Mouse (Mus musculus) heart, adult 2 months (tissue): Measurements from ENCODE around the gene Tagln. TPM values are rescaled to one million over a fixed set of nuclear protein-coding genes. Genes with fewer than 3 reads are reported as not detected.

Experiments
- DNase-seq, 2 experiments: peaks; one replicate each; pipeline ENCODE4 v3.0.0; 2021
- H3K27ac ChIP-seq: fragments of 200-600 bp; 2 replicates; pipeline ENCODE4 v1.8.1; 2022
- H3K27me3 ChIP-seq: fragments of 200-500 bp; 2 replicates; pipeline ENCODE4 v1.6.1; 2012; ENCODE audit warnings: mild to moderate bottlenecking, low read length, inconsistent platforms, mixed read lengths; ENCODE audit not compliant: control insufficient read depth, insufficient read depth
- H3K36me3 ChIP-seq: fragments of 200-500 bp; 2 replicates; pipeline ENCODE4 v1.6.1; 2012; ENCODE audit warnings: low read length, inconsistent platforms; ENCODE audit not compliant: control insufficient read depth, insufficient read depth
- H3K4me1 ChIP-seq: fragments of 200-500 bp; 2 replicates; pipeline ENCODE4 v1.6.1; 2011; ENCODE audit warnings: low read length; ENCODE audit not compliant: control insufficient read depth, insufficient read depth
- H3K4me3 ChIP-seq: fragments of 200-600 bp; 2 replicates; pipeline ENCODE4 v1.8.1; 2022
- H3K79me2 ChIP-seq: fragments of 200-500 bp; replicated peaks from 2 replicates; pipeline ENCODE4 v1.6.1; 2012; ENCODE audit warnings: mild to moderate bottlenecking, inconsistent platforms, low read length, moderate library complexity, mixed read lengths; ENCODE audit not compliant: control insufficient read depth, insufficient read depth
- H3K9ac ChIP-seq: fragments of 200-500 bp; 2 replicates; pipeline ENCODE4 v1.6.1; 2012; ENCODE audit warnings: low read depth, mild to moderate bottlenecking, control low read depth, inconsistent platforms, low read length, mixed read lengths
- CTCF ChIP-seq: fragments of 200-600 bp; IDR thresholded peaks from 2 replicates; pipeline ENCODE4 v1.8.1; 2022; ENCODE audit warnings: antibody characterized with exemption, mild to moderate bottlenecking, moderate library complexity
- EP300 ChIP-seq: fragments of 200-500 bp; IDR thresholded peaks from 2 replicates; pipeline ENCODE4 v1.6.1; 2011; ENCODE audit warnings: low read depth, low read length, control low read depth; ENCODE audit not compliant: insufficient read depth
- POLR2A ChIP-seq: fragments of 200-500 bp; IDR thresholded peaks from 2 replicates; pipeline ENCODE4 v1.6.1; 2011; ENCODE audit warnings: mild to moderate bottlenecking, low read depth, low read length, control low read depth; ENCODE audit not compliant: insufficient read depth
- WGBS: fragments of 180-500 bp; shearing (Covaris S2); methylation state at CpG from one replicate; pipeline ENCODE4 v1.1.7; 2018; 5-methylcytosine and 5-hydroxymethylcytosine counted together
- intact Hi-C: fragments of 180-260 bp; cut with DNase I; formaldehyde crosslinking; loops from one replicate; pipeline ENCODE4 v1.15.1; 2025
- microRNA-seq, 2 experiments: library from miRNA; unstranded; fragments of <30 nt; microRNA quantifications; one replicate each; pipeline ENCODE4 v1.2.0; 2021
- polyA plus RNA-seq: library from polyadenylated mRNA; depleted of rRNA; stranded (reverse); fragments of >200 nt; gene quantifications from 2 replicates; pipeline ENCODE4 v1.2.3, GENCODE M21; 2012; rRNA removed
- total RNA-seq, 2 experiments: library from RNA; stranded (reverse); gene quantifications; 2 replicates each; pipeline ENCODE4 v1.2.3; 2021

Tagln gene
- total and polyA plus RNA-seq, 3 experiments: 84.0 to 116 (median 93.6) TPM

DNA sequence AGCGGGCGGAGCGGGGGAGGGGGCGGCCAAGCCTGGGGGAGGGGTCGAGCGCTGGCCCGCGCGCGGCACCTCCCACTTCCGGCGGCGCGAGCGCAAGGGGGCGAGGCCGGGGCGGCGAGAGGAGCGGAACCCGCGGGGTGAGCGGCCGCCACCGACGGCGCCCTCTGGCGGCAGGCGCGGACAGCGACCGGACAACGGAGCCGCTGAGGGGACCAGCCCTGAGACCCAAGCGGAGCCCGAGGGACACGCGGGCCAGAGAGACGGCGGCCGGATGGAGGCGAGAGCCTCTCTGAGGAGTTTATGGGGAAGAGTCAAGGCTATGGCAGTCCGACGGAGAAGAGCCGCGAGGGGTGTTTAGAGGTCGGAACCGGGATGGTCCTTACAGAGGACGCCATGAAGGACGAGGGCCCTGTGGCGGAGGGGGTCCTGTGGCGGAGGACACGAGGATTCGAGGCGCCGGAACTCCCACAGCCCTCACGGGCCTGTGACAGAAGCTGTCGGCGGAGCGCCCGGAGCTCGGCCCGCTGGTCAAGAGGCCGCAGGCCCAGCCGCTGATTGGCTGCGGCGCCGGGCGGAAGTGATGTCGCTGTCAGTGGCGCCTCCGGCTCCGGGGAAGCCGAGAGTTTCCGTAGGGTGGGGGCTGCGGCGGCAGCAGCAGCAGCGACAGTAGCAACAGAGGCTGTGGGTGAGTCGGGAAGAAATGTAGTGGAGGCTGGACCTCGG lies 29.3 kb downstream of the Tagln start, which contains the start of the genes Pcsk7 and Rnf214:
Gene Pcsk7, plus strand, starts transcription at position 143 of the 723 bp plus-strand sequence.
Gene Rnf214, minus strand, starts transcription at position 557 of the 723 bp plus-strand sequence.
- under 1% methylated on average over 73 of the region's 80 CpGs for WGBS
- peak within 1 kb of the TSS; percentile 83 for H3K4me3 ChIP-seq
- peak within 1 kb of the TSS; percentile 100 for H3K27ac ChIP-seq
- intact Hi-C loops: loop anchor here (1.0 to 5.0 kb wide), 3 partner anchors 49 to 376 kb away; partner anchors contain the start of genes Bud13 and Sidt2
- H3K79me2 ChIP-seq: peaks cover 6% of the 10 kb centered on the region
- peak within 1 kb of the TSS; percentile 95 for H3K9ac ChIP-seq
- peaks cover 3% of the 10 kb centered on the region for H3K4me1 ChIP-seq
- DNase-seq: peak; percentile 94 to 96
- H3K36me3 ChIP-seq: peaks cover 2% of the 10 kb centered on the region
- H3K27me3 ChIP-seq: no peaks in the 10 kb centered on the region
- TF ChIP-seq POLR2A (peak; percentile 86), CTCF (peak; percentile 93), EP300 (0 out of 2 replicates have a peak, but pooled peaks have one; percentile 38)

DNA sequence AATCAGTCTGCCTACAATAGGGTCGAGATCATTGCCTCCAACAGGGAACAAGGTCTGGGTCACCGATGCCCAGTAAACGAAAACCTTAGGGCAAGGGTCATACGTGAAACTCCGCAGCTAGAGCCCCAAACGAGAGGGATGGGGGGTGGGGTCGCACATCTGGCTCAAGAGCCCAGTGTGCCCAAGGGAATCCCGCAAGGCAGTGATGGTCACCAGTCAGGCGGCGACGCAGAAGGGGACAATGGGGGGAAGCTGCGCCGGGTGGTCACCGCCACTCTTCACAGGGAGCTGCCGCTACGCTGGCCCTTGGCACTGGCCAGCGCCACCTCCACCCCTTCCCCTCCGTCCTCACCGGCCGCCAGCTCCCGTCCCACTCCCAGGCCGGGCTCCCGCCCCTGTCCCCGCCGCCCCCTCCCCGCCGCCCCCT lies 30.0 kb downstream of the Tagln start:
- under 1% methylated on average over 23 of the region's 27 CpGs for WGBS
- no peak for TF ChIP-seq CTCF
- no peak for TF ChIP-seq POLR2A
- no peak for TF ChIP-seq EP300
- no peak for DNase-seq
- H3K36me3 ChIP-seq: peaks cover 2% of the 10 kb centered on the region
- peaks cover 3% of the 10 kb centered on the region for H3K4me1 ChIP-seq
- H3K27me3 ChIP-seq: no peaks in the 10 kb centered on the region
- peak overlapping the region; percentile 87 for H3K9ac ChIP-seq
- peaks cover 6% of the 10 kb centered on the region for H3K79me2 ChIP-seq
- peak overlapping the region; percentile 83 for H3K4me3 ChIP-seq
- H3K27ac ChIP-seq: peak overlapping the region; percentile 100
- intact Hi-C loops: loop anchor here (5.0 kb wide), 2 partner anchors 76 to 376 kb away; partner anchors contain the start of gene Bud13

DNA sequence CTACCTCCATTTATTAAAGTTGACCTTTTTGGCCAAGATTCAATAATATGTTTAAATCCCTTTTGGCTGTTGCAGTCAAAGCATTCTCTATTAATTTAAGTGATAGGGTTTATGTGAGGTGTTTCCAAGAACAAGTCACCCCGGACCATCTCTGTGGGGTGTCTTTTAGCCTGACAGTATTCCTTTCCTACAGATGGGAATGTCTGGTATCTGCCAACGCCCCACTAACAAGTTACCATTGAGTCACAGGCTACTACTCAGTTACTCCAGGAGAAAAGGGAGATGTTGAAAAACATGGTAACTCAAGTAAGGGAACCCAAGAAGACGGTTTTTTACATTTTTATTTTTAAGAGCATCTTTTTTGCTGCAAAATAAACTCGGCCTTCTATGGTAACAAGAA lies 30.7 kb downstream of the Tagln start:
- TF ChIP-seq CTCF: no peak
- no peak for TF ChIP-seq EP300
- TF ChIP-seq POLR2A: no peak
- H3K4me3 ChIP-seq: peak overlapping the region; percentile 83; the same call in 1 of the 2 replicates
- H3K9ac ChIP-seq: no peak overlapping the region
- peaks cover 2% of the 10 kb centered on the region for H3K36me3 ChIP-seq
- no peak for DNase-seq
- H3K79me2 ChIP-seq: peaks cover 6% of the 10 kb centered on the region
- no peak overlapping the region for H3K27ac ChIP-seq
- H3K4me1 ChIP-seq: peaks cover 3% of the 10 kb centered on the region
- intact Hi-C loops: loop anchor here (5.0 kb wide), 2 partner anchors 77 to 377 kb away; partner anchors contain the start of gene Bud13
- no peaks in the 10 kb centered on the region for H3K27me3 ChIP-seq
- 55% methylated on average over 4 of the region's 4 CpGs for WGBS

DNA sequence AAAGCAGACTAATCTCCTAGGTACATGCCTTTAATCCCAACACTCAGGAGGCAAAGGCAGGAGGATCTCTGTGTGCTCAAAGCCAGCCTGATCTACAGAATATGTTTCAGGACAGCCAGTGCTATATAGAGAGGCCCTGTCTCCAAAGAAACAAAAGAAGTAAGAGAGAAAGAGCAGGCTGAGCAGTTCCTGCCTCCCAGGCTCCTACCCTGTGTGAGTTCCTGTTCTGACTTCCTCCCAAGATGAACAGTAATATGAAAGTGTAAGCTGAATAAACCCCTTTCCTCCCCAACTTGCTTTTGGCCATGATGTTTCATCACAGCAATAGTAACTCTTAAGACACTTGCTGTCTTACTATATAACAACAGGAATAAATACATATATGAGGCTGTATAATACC lies 42.2 kb downstream of the Tagln start:
- no peaks in the 10 kb centered on the region for H3K4me1 ChIP-seq
- H3K36me3 ChIP-seq: peaks cover 4% of the 10 kb centered on the region; the same call in 1 of the 2 replicates
- intact Hi-C loops: no loop called here
- no peaks in the 10 kb centered on the region for H3K27me3 ChIP-seq
- no peak overlapping the region for H3K9ac ChIP-seq
- no peaks in the 10 kb centered on the region for H3K79me2 ChIP-seq
- no peak for DNase-seq
- no peak overlapping the region for H3K4me3 ChIP-seq
- TF ChIP-seq POLR2A (no peak), CTCF (no peak), EP300 (no peak)
- no peak overlapping the region for H3K27ac ChIP-seq

Small RNAs within 50 kb of the gene (microRNA-seq; reads per million reads assigned to microRNA genes)
- 0.39 to 1.1 reads per million in 2 experiments for gene Mir7087

Other genes starting within 250 kb of the Tagln start
- 1 to 10 TPM; 6.0 to 6.2 TPM for gene Cep164, start 107.4 kb downstream of the Tagln start, total RNA-seq
- 6.0 and 7.4 TPM in 2 replicates for gene Cep164, start 107.4 kb downstream of the Tagln start, polyA plus RNA-seq
- 10 to 100 TPM; 29.5 to 30.6 TPM for gene Bace1, start 97.5 kb downstream of the Tagln start, total RNA-seq
- 22.7 and 25.3 TPM in 2 replicates for gene Bace1, start 97.5 kb downstream of the Tagln start, polyA plus RNA-seq
- 10 to 100 TPM; 12.2 to 13.9 TPM for gene Pcsk7, start 29.6 kb downstream of the Tagln start, total RNA-seq
- gene Pcsk7, start 29.6 kb downstream of the Tagln start, polyA plus RNA-seq: 18.4 and 26.8 TPM in 2 replicates
- gene Rnf214, start 29.1 kb downstream of the Tagln start, total RNA-seq: 10 to 100 TPM; 31.8 to 37.1 TPM
- 12.5 and 21.8 TPM in 2 replicates for gene Rnf214, start 29.1 kb downstream of the Tagln start, polyA plus RNA-seq
- 10 to 100 TPM; 71.6 to 81.7 TPM for gene Sidt2, start 19.2 kb upstream of the Tagln start, total RNA-seq
- gene Sidt2, start 19.2 kb upstream of the Tagln start, polyA plus RNA-seq: 216 and 414 TPM in 2 replicates
- 10 to 100 TPM; 46.0 to 49.0 TPM for gene Pafah1b2, start 76.6 kb upstream of the Tagln start, total RNA-seq
- gene Pafah1b2, start 76.6 kb upstream of the Tagln start, polyA plus RNA-seq: 17.1 and 28.8 TPM in 2 replicates
- gene Sik3, start 76.8 kb upstream of the Tagln start, total RNA-seq: 10 to 100 TPM; 62.1 to 81.1 TPM
- gene Sik3, start 76.8 kb upstream of the Tagln start, polyA plus RNA-seq: 30.7 and 32.1 TPM in 2 replicates